Mouse (Mus musculus) heart, embryonic 16.5 days (tissue): ENCODE data around the gene Nek1. TPM values are rescaled to one million over a fixed set of nuclear protein-coding genes. Genes with fewer than 3 reads are reported as not detected.

Source experiments
- ATAC-seq: fragments of 200-750 bp; cut with Nextera tagmentation; replicated peaks from 2 replicates; pipeline ENCODE4 v1.8.0; 2017; ENCODE audit warnings: moderate number of reproducible peaks; ENCODE audit not compliant: insufficient read depth, low FRiP score; ENCODE audit errors: extremely low read depth
- H3K27ac ChIP-seq: fragments of 300-500 bp; sonication (generic); 2 replicates; pipeline ENCODE4 v1.5.1; 2014; ENCODE audit warnings: mild to moderate bottlenecking, low read length, control low read depth, moderate library complexity
- H3K27me3 ChIP-seq: fragments of 300-500 bp; sonication (generic); 2 replicates; pipeline ENCODE4 v1.6.1; 2014; ENCODE audit warnings: low read length, mixed read lengths; ENCODE audit not compliant: control insufficient read depth, insufficient read depth
- H3K36me3 ChIP-seq: fragments of 300-500 bp; sonication (generic); 2 replicates; pipeline ENCODE4 v1.6.1; 2014; ENCODE audit not compliant: control insufficient read depth, insufficient read depth
- H3K4me1 ChIP-seq: fragments of 300-500 bp; sonication (generic); 2 replicates; pipeline ENCODE4 v1.6.1; 2014; ENCODE audit warnings: low read length, mixed read lengths; ENCODE audit not compliant: control insufficient read depth, insufficient read depth
- H3K4me2 ChIP-seq: fragments of 300-500 bp; sonication (generic); 2 replicates; pipeline ENCODE4 v1.6.1; 2014; ENCODE audit warnings: low read depth, mild to moderate bottlenecking, control low read depth, low read length
- H3K4me3 ChIP-seq: fragments of 300-500 bp; sonication (generic); 2 replicates; pipeline ENCODE4 v1.5.1; 2014; ENCODE audit warnings: mild to moderate bottlenecking, control low read depth, low read length
- H3K9ac ChIP-seq: fragments of 300-500 bp; sonication (generic); 2 replicates; pipeline ENCODE4 v1.6.1; 2014; ENCODE audit warnings: low read length, control low read depth
- H3K9me3 ChIP-seq: fragments of 300-500 bp; sonication (generic); replicated peaks from 2 replicates; pipeline ENCODE4 v1.6.1; 2016; ENCODE audit warnings: low read length; ENCODE audit not compliant: control insufficient read depth
- WGBS: fragments of 180-500 bp; shearing (Covaris S2); extraction: QIAGEN DNeasy Blood & Tissue Kit; methylation state at CpG from one replicate; pipeline ENCODE4 v1.1.7; 2014; 5-methylcytosine and 5-hydroxymethylcytosine counted together
- polyA plus RNA-seq: library from polyadenylated mRNA; unstranded; fragments of >200 nt; fragmentation: Nextera tagmentation; extraction: Ambion mirVana; gene quantifications from 2 replicates; pipeline ENCODE4 v1.2.1, GENCODE M21; 2015

The Nek1 gene
- polyA plus RNA-seq, 1 experiment from 2014 or later = 11.3 TPM

GRCm38 (mm10) chr8:61041951-61042350 lies 49.0 kb downstream of the Nek1 start:
- no peak overlapping the region for H3K4me3 ChIP-seq
- H3K9me3 ChIP-seq = no peaks in the 10 kb centered on the region
- no peaks in the 10 kb centered on the region for H3K27me3 ChIP-seq
- H3K9ac ChIP-seq = no peak overlapping the region
- no peaks in the 10 kb centered on the region for H3K4me1 ChIP-seq
- no peak overlapping the region for H3K4me2 ChIP-seq
- ATAC-seq = no peak
- H3K36me3 ChIP-seq = 0 out of 2 replicates have a peak, but pooled peaks cover 7% of the 10 kb centered on the region
- no peak overlapping the region for H3K27ac ChIP-seq

GRCm38 (mm10) chr8:61043874-61044273 lies 50.9 kb downstream of the Nek1 start:
- Histone ChIP-seq H3K27ac (no peak overlapping the region), H3K27me3 (no peaks in the 10 kb centered on the region), H3K4me2 (no peak overlapping the region), H3K9me3 (no peaks in the 10 kb centered on the region), H3K4me1 (no peaks in the 10 kb centered on the region), H3K9ac (no peak overlapping the region), H3K4me3 (no peak overlapping the region), H3K36me3 (no peaks in the 10 kb centered on the region)
- 78% methylated on average over 4 of the region's 4 CpGs for WGBS
- no peak for ATAC-seq

GRCm38 (mm10) chr8:61046816-61047215 lies 53.8 kb downstream of the Nek1 start:
- H3K9me3 ChIP-seq = no peaks in the 10 kb centered on the region
- no peak for ATAC-seq
- H3K4me1 ChIP-seq = no peaks in the 10 kb centered on the region
- 90% methylated on average over 1 of the region's 1 CpGs for WGBS
- H3K27me3 ChIP-seq = no peaks in the 10 kb centered on the region
- no peak overlapping the region for H3K9ac ChIP-seq
- H3K27ac ChIP-seq = no peak overlapping the region
- no peak overlapping the region for H3K4me3 ChIP-seq
- no peak overlapping the region for H3K4me2 ChIP-seq
- H3K36me3 ChIP-seq = peaks cover 5% of the 10 kb centered on the region; the same call in 1 of the 2 replicates

- no peaks in the 10 kb centered on the region for H3K9me3 ChIP-seq
- no peak overlapping the region for H3K27ac ChIP-seq
- no peaks in the 10 kb centered on the region for H3K4me1 ChIP-seq
- no peak overlapping the region for H3K4me2 ChIP-seq
- peaks cover 7% of the 10 kb centered on the region; the same call in 1 of the 2 replicates for H3K36me3 ChIP-seq
- H3K4me3 ChIP-seq = no peak overlapping the region
- no peak overlapping the region for H3K9ac ChIP-seq
- no peak for ATAC-seq
- H3K27me3 ChIP-seq = no peaks in the 10 kb centered on the region
- 89% methylated on average over 1 of the region's 1 CpGs for WGBS
These were observed 60.0 kb downstream of the Nek1 start for GRCm38 (mm10) chr8:61053017-61053416.

- Histone ChIP-seq H3K4me2 (no peak overlapping the region), H3K9ac (no peak overlapping the region), H3K4me1 (no peaks in the 10 kb centered on the region), H3K27ac (no peak overlapping the region), H3K4me3 (no peak overlapping the region), H3K9me3 (no peaks in the 10 kb centered on the region), H3K36me3 (peaks cover 7% of the 10 kb centered on the region; the same call in 1 of the 2 replicates), H3K27me3 (no peaks in the 10 kb centered on the region)
- no peak for ATAC-seq
- 87% methylated on average over 5 of the region's 5 CpGs for WGBS
These were observed 61.3 kb downstream of the Nek1 start for GRCm38 (mm10) chr8:61054313-61054712.

GRCm38 (mm10) chr8:61056997-61057396 lies 64.0 kb downstream of the Nek1 start:
- Histone ChIP-seq H3K9ac (no peak overlapping the region), H3K9me3 (no peaks in the 10 kb centered on the region), H3K4me1 (0 out of 2 replicates have a peak, but pooled peaks cover 3% of the 10 kb centered on the region), H3K27ac (no peak overlapping the region), H3K36me3 (0 out of 2 replicates have a peak, but pooled peaks cover 1% of the 10 kb centered on the region), H3K4me2 (no peak overlapping the region), H3K4me3 (no peak overlapping the region), H3K27me3 (no peaks in the 10 kb centered on the region)
- no peak for ATAC-seq
- WGBS = 82% methylated on average over 3 of the region's 3 CpGs

- H3K4me1 ChIP-seq = 0 out of 2 replicates have a peak, but pooled peaks cover 3% of the 10 kb centered on the region
- no peak overlapping the region for H3K4me2 ChIP-seq
- no peaks in the 10 kb centered on the region for H3K27me3 ChIP-seq
- H3K9me3 ChIP-seq = no peaks in the 10 kb centered on the region
- no peak overlapping the region for H3K27ac ChIP-seq
- no peaks in the 10 kb centered on the region for H3K36me3 ChIP-seq
- H3K9ac ChIP-seq = no peak overlapping the region
- no peak for ATAC-seq
- H3K4me3 ChIP-seq = no peak overlapping the region
These were observed 66.1 kb downstream of the Nek1 start for GRCm38 (mm10) chr8:61059143-61059542.

- WGBS = 51% methylated on average over 7 of the region's 7 CpGs
- Histone ChIP-seq H3K36me3 (no peaks in the 10 kb centered on the region), H3K4me2 (no peak overlapping the region)
These were observed 67.4 kb downstream of the Nek1 start for GRCm38 (mm10) chr8:61060412-61060811.

GRCm38 (mm10) chr8:61075059-61075458 lies 82.1 kb downstream of the Nek1 start:
- no peaks in the 10 kb centered on the region for H3K4me1 ChIP-seq
- H3K4me2 ChIP-seq = no peak overlapping the region
- no peak for ATAC-seq
- H3K9ac ChIP-seq = no peak overlapping the region
- no peak overlapping the region for H3K27ac ChIP-seq
- H3K36me3 ChIP-seq = peaks cover 10% of the 10 kb centered on the region
- no peak overlapping the region for H3K4me3 ChIP-seq
- H3K27me3 ChIP-seq = no peaks in the 10 kb centered on the region
- H3K9me3 ChIP-seq = no peaks in the 10 kb centered on the region

More at GRCm38 (mm10) chr8:61060412-61060811, 67.4 kb downstream of the Nek1 start:
- no peaks in the 10 kb centered on the region for H3K27me3 ChIP-seq
- H3K9me3 ChIP-seq = no peaks in the 10 kb centered on the region
- no peak overlapping the region for H3K9ac ChIP-seq
- H3K27ac ChIP-seq = no peak overlapping the region
- no peak for ATAC-seq
- H3K4me3 ChIP-seq = no peak overlapping the region
- 0 out of 2 replicates have a peak, but pooled peaks cover 3% of the 10 kb centered on the region for H3K4me1 ChIP-seq
